Mouse (Mus musculus): ENCODE data around the gene Frmpd1. TPM values are rescaled to one million over a fixed set of nuclear protein-coding genes. Genes with fewer than 3 reads are reported as not detected.

The Frmpd1 gene
- total RNA-seq, 4 experiments from 2014 or later = 0.27 to 0.72 (median 0.51) TPM

- no peak for DNase-seq (ENCODE audit: low spot score)
Observed at GRCm38 (mm10) chr4:45238260-45238659, 53.6 kb downstream of the Frmpd1 start.

- no peak for DNase-seq (ENCODE audit: low spot score)
Observed at GRCm38 (mm10) chr4:45241330-45241729, 56.7 kb downstream of the Frmpd1 start.

- DNase-seq (ENCODE audit: low spot score) = no peak
Observed at GRCm38 (mm10) chr4:45242163-45242562, 57.5 kb downstream of the Frmpd1 start.

DNA sequence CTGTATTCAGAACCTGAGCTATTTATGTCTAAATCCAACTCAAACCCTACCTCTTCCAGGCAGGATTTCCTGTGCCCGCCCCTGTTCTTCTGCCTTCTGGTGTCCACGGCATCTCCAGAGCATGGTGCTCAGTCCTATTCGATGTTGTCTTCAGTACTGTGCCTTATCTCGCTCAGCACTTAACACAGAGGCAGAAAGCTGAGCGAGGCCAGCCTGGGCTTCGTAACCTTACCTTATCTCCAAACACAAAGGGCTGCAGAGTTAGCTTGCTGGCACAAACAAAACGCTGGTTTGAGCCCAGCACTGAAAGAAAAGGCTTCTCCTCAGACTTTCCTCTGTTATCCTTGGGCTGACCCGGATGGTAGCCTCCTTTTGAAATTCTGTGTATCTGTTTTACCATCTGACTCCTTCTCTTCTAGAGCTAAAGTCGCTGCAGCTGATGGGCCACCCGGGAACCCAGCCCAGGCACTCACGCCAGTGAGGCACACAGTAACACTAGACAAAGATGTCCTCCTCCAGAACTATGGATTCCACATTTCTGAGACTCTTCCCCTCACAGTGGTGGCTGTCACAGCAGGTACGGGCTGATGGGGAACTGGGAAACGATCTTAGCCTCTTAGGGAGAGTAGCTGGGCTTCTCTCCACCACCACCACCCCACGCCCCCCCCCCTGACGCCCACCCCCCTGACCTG lies 58.7 kb downstream of the Frmpd1 start:
- no peak for DNase-seq (ENCODE audit: low spot score)

DNA sequence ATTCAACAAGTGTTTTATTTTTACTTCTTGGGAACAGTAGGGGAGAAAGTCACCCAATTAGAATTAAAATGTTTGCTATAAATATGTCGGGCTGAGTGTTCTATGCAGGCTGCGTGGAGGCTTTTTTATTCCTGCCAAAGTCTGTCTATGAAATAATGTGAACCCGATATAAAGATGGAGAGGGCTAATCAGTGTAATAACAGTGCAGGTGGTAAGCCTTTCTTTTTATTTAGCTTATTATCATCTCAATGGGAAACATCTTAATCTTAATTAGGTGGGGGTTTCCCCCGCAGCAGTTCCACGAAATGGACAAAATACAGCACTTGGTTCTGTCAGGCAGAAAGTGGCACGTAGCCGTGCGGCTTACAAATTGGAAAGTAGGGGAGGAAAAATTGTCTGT lies 66.6 kb downstream of the Frmpd1 start:
- DNase-seq (ENCODE audit: low spot score) = no peak

GRCm38 (mm10) chr4:45252861-45253262 lies 68.2 kb downstream of the Frmpd1 start:
- no peak for DNase-seq (ENCODE audit: low spot score)

DNA sequence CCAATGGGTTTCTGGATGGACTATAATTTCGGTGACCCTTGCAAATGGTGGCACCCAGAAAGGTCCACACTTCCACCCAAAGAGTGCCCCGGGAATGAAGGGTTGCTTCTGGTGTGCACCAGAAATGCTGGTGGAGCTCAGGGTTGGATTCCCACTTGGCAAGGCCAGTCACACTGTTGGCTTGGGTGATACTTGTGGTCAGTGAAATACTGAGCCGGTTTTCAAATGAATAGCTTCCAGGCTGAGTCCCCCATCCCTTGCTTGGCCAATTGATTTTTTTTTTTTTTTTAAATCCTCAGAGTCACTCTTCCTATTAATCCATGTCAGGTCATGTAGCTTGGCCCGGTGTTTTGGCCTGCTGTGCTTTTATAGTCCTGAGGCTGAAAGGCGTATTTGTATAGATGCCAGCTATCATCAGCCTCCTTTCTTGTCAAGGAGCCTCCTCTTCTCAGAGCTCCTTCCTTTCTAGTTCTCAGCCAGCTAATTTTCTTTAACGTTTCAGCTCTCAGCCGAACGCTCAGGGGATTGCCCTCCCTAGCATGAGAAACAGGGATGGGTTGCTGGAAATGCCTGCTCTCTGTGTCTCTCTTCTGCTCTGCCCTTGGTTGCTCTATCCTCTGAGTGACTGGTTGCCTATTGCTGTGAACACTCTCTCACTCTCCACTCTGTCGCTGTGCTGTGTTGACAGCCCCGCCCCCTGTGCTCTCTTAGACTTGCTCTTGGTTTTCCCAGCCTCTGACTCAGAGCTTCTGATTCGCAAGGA lies 69.3 kb downstream of the Frmpd1 start:
- no peak for DNase-seq (ENCODE audit: low spot score)

DNA sequence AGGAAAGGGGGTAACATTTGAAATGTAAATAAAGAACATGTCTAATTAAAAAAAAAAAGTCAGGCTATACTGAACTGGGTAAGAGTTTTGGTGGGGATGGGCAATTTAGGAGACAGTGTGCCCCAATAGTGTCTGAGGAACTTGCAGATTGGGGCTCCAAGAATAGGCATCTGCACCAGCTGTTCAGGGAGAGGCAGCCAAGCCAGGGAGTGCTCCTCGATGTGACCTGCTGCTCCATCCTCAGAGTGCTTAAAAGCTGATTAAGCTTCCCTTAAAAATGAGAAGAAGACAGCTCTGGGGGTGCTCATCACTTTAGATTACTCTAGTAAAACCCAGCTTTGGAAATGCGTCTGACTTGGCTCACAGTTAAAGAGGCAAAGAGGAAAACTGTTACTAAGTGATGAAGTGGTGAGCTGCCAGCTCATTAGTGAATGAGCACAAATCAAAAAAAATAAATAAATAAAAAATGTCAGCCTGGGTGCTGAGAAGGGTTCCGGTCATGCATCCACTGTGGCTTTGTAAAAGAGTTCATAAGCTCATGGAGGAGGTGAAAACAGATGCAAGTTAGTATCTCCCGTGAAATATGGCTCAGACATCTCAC lies 74.7 kb downstream of the Frmpd1 start:
- DNase-seq (ENCODE audit: low spot score) = no peak

- DNase-seq (ENCODE audit: low spot score) = no peak
Observed at GRCm38 (mm10) chr4:45261551-45261950, 76.9 kb downstream of the Frmpd1 start.

GRCm38 (mm10) chr4:45267883-45268282 lies 83.2 kb downstream of the Frmpd1 start:
- DNase-seq (ENCODE audit: low spot score) = no peak

DNA sequence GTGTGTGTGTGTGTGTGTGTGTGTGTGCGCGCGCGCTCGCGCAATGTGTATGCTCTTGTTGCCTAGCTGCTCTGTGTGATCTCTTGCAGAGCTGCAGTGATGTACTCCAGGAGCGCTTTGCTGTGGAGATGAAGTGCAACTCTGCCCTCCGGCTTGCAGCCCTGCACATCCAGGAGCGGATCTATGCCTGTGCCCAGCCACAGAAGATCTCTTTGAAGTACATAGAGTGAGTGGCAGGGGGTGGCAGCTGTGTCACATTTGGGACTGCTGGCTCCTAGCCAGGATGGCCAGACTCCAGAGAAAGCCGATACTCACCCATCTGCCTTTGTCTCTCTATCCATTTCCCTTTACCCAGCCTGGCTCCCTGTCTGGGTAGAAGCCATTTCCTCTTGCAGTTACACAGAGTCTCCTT lies 86.4 kb downstream of the Frmpd1 start:
- DNase-seq (ENCODE audit: low spot score) = no peak

DNA sequence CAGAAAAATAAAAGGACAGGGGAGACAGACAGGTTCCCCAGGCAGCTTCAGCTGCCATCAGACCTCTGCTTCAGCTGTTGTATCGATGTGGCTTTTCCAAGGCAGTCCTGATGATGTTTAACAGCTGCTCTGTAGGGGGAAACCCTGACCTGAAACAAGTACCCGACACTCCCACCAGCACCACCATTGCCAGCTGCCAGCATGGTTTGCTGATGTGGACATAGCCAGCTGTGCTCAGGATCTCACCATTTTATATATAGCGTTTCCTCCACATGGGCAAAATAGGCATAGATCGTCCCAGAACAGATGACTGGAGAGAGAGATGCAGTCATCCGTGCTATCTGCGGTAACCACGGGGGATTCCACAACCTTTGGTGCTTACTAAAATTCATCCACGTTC lies 91.1 kb downstream of the Frmpd1 start:
- DNase-seq (ENCODE audit: low spot score) = no peak

DNA sequence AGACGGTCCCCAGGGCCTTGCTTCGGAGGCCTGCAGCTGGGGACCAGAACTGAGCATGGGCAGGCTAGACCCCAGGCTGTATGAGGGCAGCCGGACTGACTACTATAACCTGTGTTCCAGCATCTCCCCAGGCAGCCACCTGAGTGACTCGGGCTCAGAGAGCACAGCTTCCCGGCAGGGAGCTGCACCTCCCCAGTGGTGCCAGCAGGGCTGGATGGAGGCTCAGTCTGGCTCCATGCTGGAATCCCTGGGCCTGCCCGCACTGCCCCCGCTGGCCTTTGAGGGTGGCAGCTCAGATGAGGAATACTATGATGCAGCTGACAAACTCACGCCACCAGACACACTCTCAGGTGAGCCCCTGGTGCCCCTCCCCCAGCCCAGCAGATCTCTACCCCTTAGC lies 94.6 kb downstream of the Frmpd1 start:
- no peak for DNase-seq (ENCODE audit: low spot score)

DNA sequence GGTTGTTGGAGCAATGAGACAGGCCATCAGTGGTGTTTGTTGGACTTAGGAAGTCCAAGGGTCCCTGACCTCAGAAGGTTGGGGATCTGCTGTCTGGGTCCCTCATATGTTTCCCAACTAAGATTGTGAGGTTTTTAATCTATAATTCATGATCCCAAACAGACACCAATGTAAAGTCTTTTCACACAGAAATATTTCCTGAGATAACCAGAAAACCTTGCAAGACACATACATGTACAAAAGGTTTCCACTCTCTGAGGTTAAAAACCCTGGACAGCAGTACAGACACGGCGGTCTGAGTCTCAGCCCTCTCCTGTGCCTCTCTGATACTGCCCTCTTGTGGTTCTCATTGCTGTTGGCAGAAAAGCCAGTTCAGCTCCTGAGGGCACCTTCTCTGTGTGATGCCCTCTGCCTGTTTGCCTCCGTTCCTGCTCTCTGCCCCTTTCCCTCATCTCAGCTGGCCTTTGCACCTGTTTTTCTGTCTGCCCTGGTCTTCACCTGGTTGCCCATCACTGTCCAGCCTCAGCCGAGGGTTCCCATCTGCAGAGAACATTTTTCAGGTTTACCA lies 95.4 kb downstream of the Frmpd1 start:
- DNase-seq (ENCODE audit: low spot score) = peak; percentile 64

DNA sequence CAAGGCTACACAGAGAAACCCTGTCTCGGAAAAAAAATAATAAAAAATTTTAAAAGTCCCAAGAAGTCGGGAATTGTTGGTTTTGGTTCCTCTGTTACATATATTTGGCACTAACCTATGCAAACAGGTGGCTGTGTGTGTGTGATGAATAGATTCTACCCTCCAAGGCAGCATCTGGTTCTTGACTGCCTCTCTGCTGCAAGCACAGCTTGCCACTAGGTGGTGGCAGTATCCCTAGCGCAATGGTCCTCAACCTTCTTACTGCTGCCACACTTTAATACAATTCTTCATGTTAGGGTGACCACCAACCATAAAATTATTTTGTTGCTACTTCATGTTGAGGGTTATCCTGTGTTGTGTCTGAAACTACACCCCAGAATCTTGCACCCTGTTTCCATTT lies 101.6 kb downstream of the Frmpd1 start:
- no peak for DNase-seq (ENCODE audit: low spot score)

GRCm38 (mm10) chr4:45287906-45288305 lies 103.2 kb downstream of the Frmpd1 start:
- no peak for DNase-seq (ENCODE audit: low spot score)

DNA sequence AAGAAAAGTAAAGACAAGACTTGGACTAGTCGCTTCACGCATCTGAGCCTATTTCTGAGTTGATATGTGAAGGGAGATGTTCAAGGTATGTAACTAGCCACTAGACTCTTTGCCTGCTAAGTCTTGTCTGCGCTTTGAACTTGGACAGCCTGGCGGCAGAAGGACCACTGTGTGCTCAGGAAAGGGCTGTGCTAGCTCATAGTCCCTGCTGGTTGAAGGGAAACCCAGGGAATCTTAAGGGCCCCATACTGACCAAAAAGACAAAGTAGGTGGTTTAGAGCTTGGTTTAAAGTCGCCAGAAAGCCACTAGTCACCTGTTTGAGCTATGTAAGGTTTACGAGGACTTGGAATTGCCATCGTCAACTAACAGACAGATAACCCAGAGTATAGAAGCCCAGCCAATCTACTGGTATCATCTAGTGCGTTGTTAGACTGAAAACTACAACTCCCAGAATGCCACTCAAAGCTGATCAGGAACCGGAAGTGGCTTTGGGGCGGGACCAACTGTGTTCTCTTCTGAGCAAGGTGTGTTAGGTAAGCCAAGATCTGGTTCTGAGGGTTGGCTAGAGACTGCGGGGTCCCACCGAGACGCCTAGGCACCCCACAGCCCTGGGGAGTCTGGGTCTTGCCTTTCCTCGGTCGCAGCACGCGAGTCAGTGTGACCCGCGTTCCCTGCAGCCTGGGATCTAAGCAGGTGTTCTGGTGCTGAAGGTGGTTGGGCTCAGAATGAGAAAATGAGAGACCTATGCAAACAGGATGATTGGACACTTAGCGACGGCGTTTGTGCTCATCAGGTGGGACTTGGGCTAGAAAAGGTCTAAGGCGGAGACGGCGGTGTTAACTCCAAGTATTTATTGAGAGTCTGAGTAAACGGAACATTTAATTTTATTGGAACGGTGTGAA lies 112.2 kb downstream of the Frmpd1 start, which contains the start of gene Trmt10b:
Trmt10b (plus strand) TSS at position 466 of the 903 bp plus-strand sequence.
- DNase-seq (ENCODE audit: low spot score) = peak; percentile 70

DNA sequence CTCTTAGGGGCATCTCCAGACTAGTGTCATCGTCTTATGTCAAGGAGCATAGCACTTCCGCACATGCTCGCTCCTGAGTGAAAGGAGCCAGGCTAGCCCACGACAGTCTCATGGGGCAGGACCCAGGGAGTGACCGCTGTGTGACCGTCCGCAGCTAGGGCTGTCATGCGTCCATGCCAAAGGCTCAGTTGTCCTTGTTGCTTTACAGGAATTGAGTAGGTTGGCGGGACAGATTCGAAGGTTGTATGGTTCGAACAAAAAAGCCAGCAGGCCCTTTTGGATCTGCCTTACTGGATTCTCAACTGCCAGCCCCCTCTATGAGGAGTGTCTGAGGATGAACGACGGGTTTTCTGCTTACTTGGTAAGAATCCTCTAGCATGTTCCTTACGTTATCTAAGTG lies 120.9 kb downstream of the Frmpd1 start:
- DNase-seq (ENCODE audit: low spot score) = no peak

- no peak for DNase-seq (ENCODE audit: low spot score)
Observed at GRCm38 (mm10) chr4:45308046-45308445, 123.4 kb downstream of the Frmpd1 start.

- no peak for DNase-seq (ENCODE audit: low spot score)
Observed at GRCm38 (mm10) chr4:45308606-45309005, 123.9 kb downstream of the Frmpd1 start.

DNA sequence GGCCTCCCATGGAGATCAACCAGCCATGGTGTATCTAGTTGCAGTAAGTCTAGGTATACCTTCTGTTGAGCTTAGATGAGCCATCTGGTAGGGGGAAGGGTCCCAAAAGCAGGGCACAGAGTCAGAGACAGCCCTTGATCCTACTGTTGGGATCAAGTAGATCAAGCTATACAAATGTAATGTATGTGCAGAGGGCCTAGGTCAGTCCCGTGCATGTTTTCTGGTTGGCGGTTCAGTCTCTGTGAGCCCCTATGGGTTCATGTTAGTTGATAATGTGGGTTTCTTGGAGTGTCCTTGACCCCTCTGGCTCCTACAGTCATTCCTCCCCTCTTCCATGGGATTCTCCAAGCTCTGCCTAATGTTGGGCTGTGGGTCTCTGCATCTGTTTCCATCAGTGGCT lies 126.4 kb downstream of the Frmpd1 start:
- DNase-seq (ENCODE audit: low spot score) = no peak

All from heart, adult 8-10 months (tissue).